Mouse (Mus musculus): ENCODE measurements around the gene Dnah1. TPM values are rescaled to one million over a fixed set of nuclear protein-coding genes. Genes with fewer than 3 reads are reported as not detected.

Dnah1 gene
- polyA plus RNA-seq, 1 experiment from 2014 or later = 0.74 TPM

DNA sequence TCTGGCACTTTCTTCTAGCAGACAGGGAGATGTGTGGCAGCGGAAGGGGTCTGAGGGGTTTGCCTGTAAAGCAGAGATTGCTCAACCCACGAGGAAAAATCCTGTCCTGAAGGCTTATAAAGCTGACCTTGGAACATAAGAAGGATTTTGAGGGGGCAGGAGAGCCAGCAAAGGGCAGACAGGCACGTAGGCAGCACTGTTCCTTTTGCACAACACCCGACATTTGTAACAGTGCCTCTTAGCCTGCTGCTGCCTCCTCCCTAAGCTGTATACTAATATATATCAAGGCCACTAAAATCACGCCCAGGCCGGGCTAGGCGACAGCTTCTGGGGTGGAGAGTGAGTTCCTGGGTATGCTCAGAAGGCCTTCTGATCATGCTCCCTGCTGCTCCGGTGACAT, 93.3 kb downstream of the Dnah1 start:
- Histone ChIP-seq H3K9me3 (ENCODE audit: control insufficient read depth, low read length) (no peaks in the 10 kb centered on the region), H3K9ac (ENCODE audit: low read length) (no peak overlapping the region), H3K27ac (replicated peaks) (no peak overlapping the region), H3K4me2 (replicated peaks; ENCODE audit: low read depth) (no peak overlapping the region), H3K4me1 (replicated peaks; ENCODE audit: control insufficient read depth, insufficient read depth) (no peaks in the 10 kb centered on the region), H3K27me3 (ENCODE audit: control insufficient read depth, insufficient read depth, low read length) (no peaks in the 10 kb centered on the region), H3K4me3 (ENCODE audit: low read depth, low read length) (no peak overlapping the region), H3K36me3 (ENCODE audit: control insufficient read depth, insufficient read depth, low read length) (no peaks in the 10 kb centered on the region)
- no peak for ATAC-seq (ENCODE audit: low FRiP score, low TSS enrichment)
- 66% methylated on average over 8 of the region's 8 CpGs for WGBS
- no peak for DNase-seq (ENCODE audit: low spot score)
- TF ChIP-seq CTCF (IDR thresholded peaks at IDR 0.05; ENCODE audit: low read depth) (no peak), EP300 (optimal IDR thresholded peaks at IDR 0.05) (no peak)

DNA sequence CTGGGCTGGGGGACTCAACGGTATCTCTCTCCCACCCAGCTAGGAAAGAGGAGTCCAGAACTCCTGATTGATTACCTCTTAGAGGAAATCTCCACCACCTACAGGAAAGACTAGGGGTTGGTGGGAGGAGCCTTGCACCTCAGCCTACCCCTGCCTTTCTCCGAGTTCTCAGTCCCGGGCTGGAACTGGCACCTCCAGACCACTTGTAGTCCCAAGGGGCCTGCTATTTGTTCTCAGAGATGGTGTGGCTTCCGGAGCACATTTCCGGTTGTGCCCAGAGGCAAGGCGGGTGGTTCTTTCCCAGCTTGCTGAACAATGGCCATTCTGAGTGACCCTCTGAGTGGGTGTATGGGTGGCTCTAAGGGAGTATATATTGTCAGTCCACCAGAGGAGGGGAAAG, 95.5 kb downstream of the Dnah1 start:
- no peak for TF ChIP-seq EP300 (optimal IDR thresholded peaks at IDR 0.05)
- TF ChIP-seq CTCF (IDR thresholded peaks at IDR 0.05; ENCODE audit: low read depth) = no peak
- no peak for ATAC-seq (ENCODE audit: low FRiP score, low TSS enrichment)
- WGBS = 64% methylated on average over 6 of the region's 6 CpGs
- Histone ChIP-seq H3K4me2 (replicated peaks; ENCODE audit: low read depth) (no peak overlapping the region), H3K36me3 (ENCODE audit: control insufficient read depth, insufficient read depth, low read length) (no peaks in the 10 kb centered on the region), H3K27ac (replicated peaks) (no peak overlapping the region), H3K9ac (ENCODE audit: low read length) (no peak overlapping the region), H3K27me3 (ENCODE audit: control insufficient read depth, insufficient read depth, low read length) (no peaks in the 10 kb centered on the region), H3K4me1 (replicated peaks; ENCODE audit: control insufficient read depth, insufficient read depth) (no peaks in the 10 kb centered on the region), H3K4me3 (ENCODE audit: low read depth, low read length) (no peak overlapping the region), H3K9me3 (ENCODE audit: control insufficient read depth, low read length) (no peaks in the 10 kb centered on the region)
- DNase-seq (ENCODE audit: low spot score) = no peak

DNA sequence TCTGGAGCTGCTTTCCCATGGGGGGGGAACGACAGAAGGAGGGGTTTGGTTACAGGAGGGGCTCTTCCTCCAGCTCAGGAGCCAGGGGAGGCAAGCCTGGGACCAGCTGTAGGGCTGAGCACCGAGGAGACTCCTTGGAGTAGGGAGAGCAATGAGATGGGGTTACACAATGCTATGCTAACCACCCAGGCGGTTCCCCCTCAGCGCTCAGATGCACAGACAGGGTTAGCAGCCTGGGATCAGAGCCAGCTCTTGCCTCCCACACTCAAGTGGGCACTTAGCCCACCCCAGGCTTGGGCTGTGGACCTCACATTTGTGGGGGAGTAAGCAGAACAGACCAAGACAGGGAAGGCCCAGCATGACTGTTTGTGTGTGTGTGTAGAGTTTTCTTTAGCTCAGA, 96.7 kb downstream of the Dnah1 start:
- DNase-seq (ENCODE audit: low spot score) (peak; percentile 58), ATAC-seq (ENCODE audit: low FRiP score, low TSS enrichment) (peak; percentile 62)
- Histone ChIP-seq H3K4me3 (ENCODE audit: low read depth, low read length) (no peak overlapping the region), H3K9ac (ENCODE audit: low read length) (peak overlapping the region; percentile 23; the same call in 1 of the 2 replicates), H3K9me3 (ENCODE audit: control insufficient read depth, low read length) (no peaks in the 10 kb centered on the region), H3K4me1 (replicated peaks; ENCODE audit: control insufficient read depth, insufficient read depth) (no peaks in the 10 kb centered on the region), H3K36me3 (ENCODE audit: control insufficient read depth, insufficient read depth, low read length) (no peaks in the 10 kb centered on the region), H3K4me2 (replicated peaks; ENCODE audit: low read depth) (no peak overlapping the region), H3K27me3 (ENCODE audit: control insufficient read depth, insufficient read depth, low read length) (no peaks in the 10 kb centered on the region), H3K27ac (replicated peaks) (peak overlapping the region; percentile 61; the same call in 1 of the 2 replicates)
- WGBS = 42% methylated on average over 4 of the region's 4 CpGs
- TF ChIP-seq EP300 (optimal IDR thresholded peaks at IDR 0.05) (no peak), CTCF (IDR thresholded peaks at IDR 0.05; ENCODE audit: low read depth) (no peak)

DNA sequence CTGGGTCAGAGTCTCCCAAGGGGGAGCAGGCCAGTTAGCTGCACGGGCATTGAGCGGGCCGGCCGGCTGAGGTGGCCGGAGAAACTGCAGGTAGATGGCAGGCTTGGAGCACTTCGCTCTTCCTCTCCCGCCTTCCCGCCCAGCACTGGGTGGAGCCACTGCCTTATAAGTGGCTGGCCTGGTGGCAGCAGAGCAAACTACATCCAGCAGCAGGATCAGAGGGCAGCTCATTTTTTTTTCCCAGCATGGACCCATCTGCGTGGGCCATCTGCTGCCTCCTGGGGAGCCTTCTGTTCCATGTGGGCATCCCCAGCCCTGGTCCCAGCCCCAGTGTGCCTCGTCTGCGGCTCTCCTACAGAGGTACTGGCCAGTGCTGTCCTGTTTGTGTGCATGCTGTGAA, 106.0 kb downstream of the Dnah1 start, which contains the start of gene Sema3g:
TSS of gene Sema3g (plus strand) at position 195 of the 400 bp plus-strand sequence.
- H3K4me2 ChIP-seq (replicated peaks; ENCODE audit: low read depth) = 0 out of 2 replicates have a peak within 1 kb of the TSS, but pooled peaks have one; percentile 26
- H3K4me1 ChIP-seq (replicated peaks; ENCODE audit: control insufficient read depth, insufficient read depth) = no peaks in the 10 kb centered on the region
- H3K9me3 ChIP-seq (ENCODE audit: control insufficient read depth, low read length) = no peaks in the 10 kb centered on the region
- no peaks in the 10 kb centered on the region for H3K36me3 ChIP-seq (ENCODE audit: control insufficient read depth, insufficient read depth, low read length)
- ATAC-seq (ENCODE audit: low FRiP score, low TSS enrichment) = peak; percentile 85
- H3K27me3 ChIP-seq (ENCODE audit: control insufficient read depth, insufficient read depth, low read length) = no peaks in the 10 kb centered on the region
- H3K27ac ChIP-seq (replicated peaks) = no peak within 1 kb of the TSS
- no peak within 1 kb of the TSS for H3K9ac ChIP-seq (ENCODE audit: low read length)
- WGBS = 9% methylated on average over 11 of the region's 11 CpGs
- peak; percentile 86 for DNase-seq (ENCODE audit: low spot score)
- H3K4me3 ChIP-seq (ENCODE audit: low read depth, low read length) = no peak within 1 kb of the TSS
- peak; percentile 82 for TF ChIP-seq CTCF (IDR thresholded peaks at IDR 0.05; ENCODE audit: low read depth)
- no peak for TF ChIP-seq EP300 (optimal IDR thresholded peaks at IDR 0.05)

DNA sequence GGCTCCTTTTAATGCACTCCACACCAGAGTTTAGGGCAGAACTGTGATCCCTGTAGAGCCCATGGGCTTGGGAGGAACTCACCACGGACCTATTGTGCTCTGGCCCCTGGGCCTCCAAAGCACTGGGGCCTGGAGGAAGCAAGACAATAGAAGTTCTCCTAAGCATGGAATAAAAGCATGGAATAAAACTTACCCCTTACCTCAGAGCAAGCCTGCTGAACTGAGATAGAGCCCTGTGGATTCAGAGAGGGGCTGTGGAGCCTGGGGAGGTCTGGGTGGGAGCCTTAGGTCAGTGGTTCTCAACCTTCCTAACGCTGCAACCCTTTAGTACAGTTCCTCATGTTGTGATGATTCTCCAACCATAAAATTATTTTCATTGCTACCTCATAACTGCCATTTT, 106.8 kb downstream of the Dnah1 start, which contains the start of gene Nisch:
TSS of gene Nisch (minus strand) at position 101 of the 400 bp plus-strand sequence.
- H3K4me3 ChIP-seq (ENCODE audit: low read depth, low read length) = no peak within 1 kb of the TSS
- no peak within 1 kb of the TSS for H3K9ac ChIP-seq (ENCODE audit: low read length)
- 73% methylated on average over 2 of the region's 2 CpGs for WGBS
- 0 out of 2 replicates have a peak within 1 kb of the TSS, but pooled peaks have one; percentile 26 for H3K4me2 ChIP-seq (replicated peaks; ENCODE audit: low read depth)
- no peaks in the 10 kb centered on the region for H3K27me3 ChIP-seq (ENCODE audit: control insufficient read depth, insufficient read depth, low read length)
- H3K9me3 ChIP-seq (ENCODE audit: control insufficient read depth, low read length) = no peaks in the 10 kb centered on the region
- no peaks in the 10 kb centered on the region for H3K36me3 ChIP-seq (ENCODE audit: control insufficient read depth, insufficient read depth, low read length)
- ATAC-seq (ENCODE audit: low FRiP score, low TSS enrichment) = no peak
- H3K27ac ChIP-seq (replicated peaks) = 0 out of 2 replicates have a peak within 1 kb of the TSS, but pooled peaks have one; percentile 13
- no peaks in the 10 kb centered on the region for H3K4me1 ChIP-seq (replicated peaks; ENCODE audit: control insufficient read depth, insufficient read depth)
- DNase-seq (ENCODE audit: low spot score) = no peak
- TF ChIP-seq CTCF (IDR thresholded peaks at IDR 0.05; ENCODE audit: low read depth) = no peak
- TF ChIP-seq EP300 (optimal IDR thresholded peaks at IDR 0.05) = no peak

DNA sequence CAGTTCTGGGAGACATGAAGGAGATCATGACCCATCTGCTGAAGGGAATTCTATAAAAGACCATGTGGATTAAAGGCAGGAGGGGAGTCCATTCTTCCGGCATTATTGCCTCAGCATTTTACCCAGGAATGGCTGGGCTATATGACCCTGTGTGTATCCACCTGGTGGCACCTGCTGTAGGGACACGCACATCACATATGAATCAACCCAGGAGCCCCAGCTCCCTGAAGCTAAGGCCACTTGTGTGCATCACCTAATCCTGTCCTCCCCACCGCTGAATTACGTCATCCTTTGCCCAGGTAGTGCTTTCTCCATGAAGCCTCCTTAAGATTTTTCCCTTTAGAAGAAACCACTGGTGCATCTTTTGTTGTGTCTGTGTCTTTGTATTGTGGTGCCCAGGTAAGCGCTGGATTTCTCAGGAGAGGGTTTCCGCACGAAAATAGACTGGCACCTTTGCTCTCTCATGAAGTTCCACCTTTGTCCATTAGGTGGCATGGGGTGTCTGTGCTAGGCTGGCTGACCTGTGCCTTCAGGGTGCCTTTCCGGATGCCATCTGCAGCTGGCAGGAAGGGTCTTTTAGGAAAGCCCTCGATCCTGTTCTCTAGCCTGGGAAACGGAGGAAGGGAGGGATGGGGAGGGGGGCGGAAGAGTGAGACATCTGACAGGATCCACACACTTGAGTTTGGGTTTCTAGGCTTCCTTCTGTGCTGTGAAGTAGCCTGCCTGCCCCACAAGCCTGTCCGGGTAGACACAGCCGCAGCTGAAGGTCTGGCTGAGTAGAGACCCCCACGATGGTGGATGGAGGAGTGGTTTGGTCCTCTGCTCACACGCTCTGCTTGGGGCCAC, 108.3 kb downstream of the Dnah1 start:
- peak; percentile 68 for ATAC-seq (ENCODE audit: low FRiP score, low TSS enrichment)
- TF ChIP-seq CTCF (IDR thresholded peaks at IDR 0.05; ENCODE audit: low read depth) (peak; percentile 95), EP300 (optimal IDR thresholded peaks at IDR 0.05) (no peak)
- Histone ChIP-seq H3K4me2 (replicated peaks; ENCODE audit: low read depth) (no peak overlapping the region), H3K4me1 (replicated peaks; ENCODE audit: control insufficient read depth, insufficient read depth) (no peaks in the 10 kb centered on the region), H3K9ac (ENCODE audit: low read length) (no peak overlapping the region), H3K9me3 (ENCODE audit: control insufficient read depth, low read length) (no peaks in the 10 kb centered on the region), H3K27me3 (ENCODE audit: control insufficient read depth, insufficient read depth, low read length) (no peaks in the 10 kb centered on the region), H3K36me3 (ENCODE audit: control insufficient read depth, insufficient read depth, low read length) (no peaks in the 10 kb centered on the region), H3K27ac (replicated peaks) (0 out of 2 replicates have a peak overlapping the region, but pooled peaks have one; percentile 13), H3K4me3 (ENCODE audit: low read depth, low read length) (no peak overlapping the region)
- peak; percentile 71 for DNase-seq (ENCODE audit: low spot score)
- WGBS = 30% methylated on average over 15 of the region's 15 CpGs

All from stomach, postnatal 0 days (tissue).